Mouse (Mus musculus) ES-E14 (cell line): ENCODE measurements at regions not wholly inside any gene's neighbourhood (a gene's known extent, or its start where the extent isn't known, plus 50 kb on each side); places are given as distances from the start of the nearest gene placed in this dataset.
A peak's percentile ranks its signal among the peaks of the same experiment; 100 is the strongest.

Experiments
- DNase-seq: peaks from one replicate; pipeline ENCODE4 v3.0.0-alpha.2; 2013; ENCODE audit warnings: low read depth, low spot score
- H3K27ac ChIP-seq: 2 replicates; pipeline ENCODE4 v1.5.1; 2012; ENCODE audit warnings: low read depth, mild to moderate bottlenecking, low read length, moderate library complexity, mixed read lengths; ENCODE audit not compliant: poor library complexity, insufficient read depth, severe bottlenecking
- H3K36me3 ChIP-seq: 2 replicates; pipeline ENCODE4 v1.6.1; 2012; ENCODE audit warnings: mild to moderate bottlenecking, low read length, moderate library complexity, mixed read lengths; ENCODE audit not compliant: control insufficient read depth, poor library complexity, insufficient read depth, severe bottlenecking
- H3K4me1 ChIP-seq, 2 experiments: fragments of 150-350 bp in 1 of 2; sonication (generic) in 1 of 2; 2 replicates each; pipeline ENCODE4 v1.6.1; 2012; ENCODE audit warnings: low read length in 2 of 2, mild to moderate bottlenecking in 1 of 2, mixed read lengths in 1 of 2; ENCODE audit not compliant: control insufficient read depth in 2 of 2, insufficient read depth in 2 of 2, poor library complexity in 1 of 2
- H3K4me3 ChIP-seq, 2 experiments: fragments of 150-350 bp in 1 of 2; sonication (generic) in 1 of 2; 2 replicates each; pipeline ENCODE4 v1.5.1; 2012; ENCODE audit warnings: low read length in 2 of 2, low read depth in 1 of 2, mild to moderate bottlenecking in 1 of 2, mixed read lengths in 1 of 2; ENCODE audit not compliant: insufficient read depth in 1 of 2, poor library complexity in 1 of 2, severe bottlenecking in 1 of 2
- H3K9ac ChIP-seq: 2 replicates; pipeline ENCODE4 v1.6.1; 2012; ENCODE audit warnings: low read depth, mild to moderate bottlenecking, low read length, mixed read lengths; ENCODE audit not compliant: poor library complexity, insufficient read depth, severe bottlenecking
- H3K9me3 ChIP-seq: fragments of 150-350 bp; sonication (generic); 2 replicates; pipeline ENCODE4 v1.6.1; 2012; ENCODE audit warnings: low read depth, mild to moderate bottlenecking, low read length; ENCODE audit not compliant: control insufficient read depth, insufficient read depth
- CHD2 ChIP-seq: IDR thresholded peaks from 2 replicates; pipeline ENCODE4 v1.6.1; 2014; ENCODE audit warnings: mild to moderate bottlenecking, low read depth, low read length, inconsistent platforms
- HCFC1 ChIP-seq: IDR thresholded peaks from 2 replicates; pipeline ENCODE4 v1.6.1; 2012; ENCODE audit warnings: low read length, inconsistent platforms, borderline replicate concordance; ENCODE audit not compliant: insufficient read depth
- MAFK ChIP-seq: IDR thresholded peaks from 2 replicates; pipeline ENCODE4 v1.6.1; 2014; ENCODE audit warnings: mild to moderate bottlenecking, low read depth, low read length, inconsistent platforms; ENCODE audit not compliant: insufficient read depth
- ZC3H11A ChIP-seq: IDR thresholded peaks from 2 replicates; pipeline ENCODE4 v1.6.1; 2012; ENCODE audit warnings: low read depth, mild to moderate bottlenecking, inconsistent platforms, low read length, borderline replicate concordance
- ZNF384 ChIP-seq: IDR thresholded peaks from 2 replicates; pipeline ENCODE4 v1.6.1; 2012; ENCODE audit warnings: low read depth, low read length, inconsistent platforms
- in situ Hi-C, 2 experiments: fragments of 600-800 bp; cut with MboI; formaldehyde crosslinking; loops; one replicate each; pipeline ENCODE4 v1.15.1; 2025; ENCODE audit warnings: low sequenced_read_pairs in 2 of 2, inconsistent platforms in 1 of 2; ENCODE audit not compliant: unreplicated experiment in 2 of 2

DNA sequence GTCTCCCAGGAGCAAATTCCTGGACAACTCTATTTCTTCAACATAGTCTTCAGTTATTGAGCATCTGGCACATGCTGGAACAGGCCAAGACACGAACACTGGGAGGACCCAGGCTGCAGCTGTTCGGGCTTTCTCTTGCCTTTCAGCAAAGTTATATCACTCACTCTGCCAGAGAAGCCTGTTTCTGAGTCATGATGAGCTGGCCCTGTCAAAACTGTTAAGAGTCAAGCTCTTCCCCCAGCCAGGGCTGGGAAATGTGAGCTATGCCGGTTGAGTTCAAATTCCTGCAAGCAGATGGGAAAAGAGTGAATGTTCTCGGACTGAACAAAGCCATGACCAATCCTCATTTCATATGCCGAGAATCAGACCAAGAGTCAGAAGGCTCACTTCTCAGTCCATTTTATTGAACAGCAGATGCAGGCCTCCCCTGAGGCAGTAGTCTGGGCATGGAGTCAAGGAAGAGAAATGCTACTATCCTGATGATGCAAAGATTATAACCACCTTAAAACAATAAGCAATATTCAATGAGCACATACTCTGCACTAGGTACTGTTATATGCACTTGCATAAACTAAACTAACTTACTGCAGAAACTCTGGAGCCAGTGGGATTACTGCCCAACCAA, 90.7 kb upstream of the Slc22a22 start:
- H3K27ac ChIP-seq: no peak overlapping the region
- DNase-seq: no peak
- in situ Hi-C loops: no loop called here

DNA sequence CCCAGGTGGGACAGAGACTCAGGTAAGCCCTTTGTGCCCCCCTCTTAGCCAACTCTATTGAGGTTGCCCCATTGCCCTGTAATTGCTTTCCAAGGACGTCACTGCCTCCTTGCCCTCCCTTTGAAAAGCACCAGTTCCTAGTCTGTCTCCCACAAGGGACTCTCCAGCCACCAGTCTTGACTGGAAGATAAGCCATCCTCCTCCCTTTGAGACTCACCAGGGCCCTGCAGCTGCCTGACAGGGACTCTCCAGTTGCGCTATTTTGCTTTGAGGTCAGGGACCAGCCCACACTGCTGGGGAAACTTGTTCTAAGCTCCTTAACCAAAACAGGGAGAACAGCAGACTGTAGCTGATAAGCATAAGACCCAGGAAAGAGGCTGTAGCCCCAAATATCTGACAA, 69.7 kb upstream of the Slc22a22 start:
- H3K9ac ChIP-seq: no peak overlapping the region
- in situ Hi-C loops: no loop called here

More for the DNA sequence above, 90.7 kb upstream of the Slc22a22 start:
- no peaks in the 10 kb centered on the region for H3K4me1 ChIP-seq
- H3K4me3 ChIP-seq: no peak overlapping the region
- no peak overlapping the region for H3K9ac ChIP-seq
- no peaks in the 10 kb centered on the region for H3K9me3 ChIP-seq
- no peaks in the 10 kb centered on the region for H3K36me3 ChIP-seq
- TF ChIP-seq ZC3H11A: no peak
- no peak for TF ChIP-seq HCFC1
- TF ChIP-seq CHD2: no peak
- no peak for TF ChIP-seq ZNF384
- TF ChIP-seq MAFK: no peak

GRCm38 (mm10) chr15:57545141-57545540, 67.7 kb upstream of the Slc22a22 start:
- H3K27ac ChIP-seq: no peak overlapping the region
- H3K4me1 ChIP-seq: no peaks in the 10 kb centered on the region
- H3K9ac ChIP-seq: no peak overlapping the region
- DNase-seq: no peak
- H3K9me3 ChIP-seq: no peaks in the 10 kb centered on the region
- TF ChIP-seq MAFK: no peak
- no peak for TF ChIP-seq ZC3H11A
- TF ChIP-seq CHD2: no peak
- no peak for TF ChIP-seq HCFC1
- no peak for TF ChIP-seq ZNF384
- in situ Hi-C loops: no loop called here
- no peak overlapping the region for H3K4me3 ChIP-seq
- no peaks in the 10 kb centered on the region for H3K36me3 ChIP-seq

More for the DNA sequence above, 69.7 kb upstream of the Slc22a22 start:
- DNase-seq: no peak
- TF ChIP-seq ZC3H11A: no peak
- no peak for TF ChIP-seq ZNF384
- no peak for TF ChIP-seq CHD2
- no peaks in the 10 kb centered on the region for H3K4me1 ChIP-seq
- no peak overlapping the region for H3K4me3 ChIP-seq
- no peaks in the 10 kb centered on the region for H3K36me3 ChIP-seq
- H3K9me3 ChIP-seq: no peaks in the 10 kb centered on the region
- no peak overlapping the region for H3K27ac ChIP-seq

- H3K9ac ChIP-seq: no peak overlapping the region
- TF ChIP-seq CHD2 (no peak), HCFC1 (no peak), ZNF384 (no peak), MAFK (no peak), ZC3H11A (no peak)
- no peak overlapping the region for H3K27ac ChIP-seq
- H3K36me3 ChIP-seq: no peaks in the 10 kb centered on the region
- H3K4me1 ChIP-seq: no peaks in the 10 kb centered on the region
- H3K4me3 ChIP-seq: no peak overlapping the region
- no peak for DNase-seq
- H3K9me3 ChIP-seq: no peaks in the 10 kb centered on the region
- in situ Hi-C loops: no loop called here
Measured at GRCm38 (mm10) chr15:57543985-57544384, 66.6 kb upstream of the Slc22a22 start.

GRCm38 (mm10) chr15:57542630-57543029, 65.2 kb upstream of the Slc22a22 start:
- in situ Hi-C loops: no loop called here
- H3K27ac ChIP-seq: no peak overlapping the region
- no peaks in the 10 kb centered on the region for H3K9me3 ChIP-seq
- no peaks in the 10 kb centered on the region for H3K36me3 ChIP-seq
- no peaks in the 10 kb centered on the region for H3K4me1 ChIP-seq
- peak; percentile 8 for DNase-seq
- TF ChIP-seq MAFK (no peak), ZC3H11A (no peak), CHD2 (no peak), ZNF384 (no peak), HCFC1 (no peak)
- H3K4me3 ChIP-seq: no peak overlapping the region
- no peak overlapping the region for H3K9ac ChIP-seq
